Mouse (Mus musculus): ENCODE measurements around the gene Pacs1. TPM values are rescaled to one million over a fixed set of nuclear protein-coding genes. Genes with fewer than 3 reads are reported as not detected.
A peak's percentile ranks its signal among the peaks of the same experiment; 100 is the strongest.
"Not testable (repeated sequence)": the region's sequence is repeated elsewhere in the genome, so short reads cannot be mapped to it uniquely, and the experiment has no call there.

The Pacs1 gene
- total RNA-seq, 2 experiments from 2014 or later = 5.2 to 8.5 TPM

DNA sequence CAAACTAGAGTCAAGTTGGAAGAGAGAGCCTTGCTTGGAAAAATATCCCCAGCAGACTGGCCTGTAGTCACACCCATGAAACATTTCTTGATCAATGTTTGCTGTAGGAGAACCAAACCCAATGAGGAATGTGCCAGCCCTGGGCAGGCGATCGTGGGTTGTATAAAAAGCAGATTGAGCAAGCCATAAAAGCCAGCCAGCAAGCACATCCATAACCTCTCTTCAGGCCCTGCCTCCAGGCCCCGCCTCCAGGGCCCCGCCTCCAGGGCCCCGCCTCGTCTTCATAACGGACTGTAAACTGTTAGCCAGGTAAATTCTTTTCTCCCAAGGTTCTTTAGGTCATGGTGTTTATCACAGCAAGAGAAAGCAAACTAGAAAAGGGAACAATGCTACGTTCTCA, 5.5 kb upstream of the Pacs1 start:
- intact Hi-C loops (cut with DNase I) = no loop called here
- Histone ChIP-seq H3K27ac (no peak overlapping the region), H3K4me3 (no peak overlapping the region)
- no peak for TF ChIP-seq CTCF (IDR thresholded peaks at IDR 0.05)
- DNase-seq = peak; percentile 42

- Histone ChIP-seq H3K27ac (no peak overlapping the region), H3K4me3 (no peak overlapping the region)
- peak; percentile 31; the same call in 1 of the 2 replicates for TF ChIP-seq CTCF (IDR thresholded peaks at IDR 0.05)
- no peak for DNase-seq
- intact Hi-C loops (cut with DNase I) = no loop called here
Measured at GRCm38 (mm10) chr19:5277140-5277539, 4.2 kb upstream of the Pacs1 start.

GRCm38 (mm10) chr19:5276531-5276930, 3.6 kb upstream of the Pacs1 start:
- intact Hi-C loops (cut with DNase I) = no loop called here
- Histone ChIP-seq H3K27ac (no peak overlapping the region), H3K4me3 (no peak overlapping the region)
- no peak for DNase-seq
- TF ChIP-seq CTCF (IDR thresholded peaks at IDR 0.05) = no peak; the same call in 1 of the 2 replicates

GRCm38 (mm10) chr19:5275736-5276135, 2.8 kb upstream of the Pacs1 start:
- Histone ChIP-seq H3K27ac (no peak overlapping the region), H3K4me3 (no peak overlapping the region)
- intact Hi-C loops (cut with DNase I) = no loop called here
- no peak for DNase-seq
- TF ChIP-seq CTCF (IDR thresholded peaks at IDR 0.05) = no peak

- intact Hi-C loops (cut with DNase I) = loop anchor here (5.0 kb wide), 1 partner anchor 77 kb away; no protein-coding TSS in a partner anchor
- no peak for TF ChIP-seq CTCF (IDR thresholded peaks at IDR 0.05)
- no peak for DNase-seq
- peak overlapping the region; percentile 93 for H3K27ac ChIP-seq
- H3K4me3 ChIP-seq = no peak overlapping the region
Measured at GRCm38 (mm10) chr19:5274641-5275040, 1.7 kb upstream of the Pacs1 start.

DNA sequence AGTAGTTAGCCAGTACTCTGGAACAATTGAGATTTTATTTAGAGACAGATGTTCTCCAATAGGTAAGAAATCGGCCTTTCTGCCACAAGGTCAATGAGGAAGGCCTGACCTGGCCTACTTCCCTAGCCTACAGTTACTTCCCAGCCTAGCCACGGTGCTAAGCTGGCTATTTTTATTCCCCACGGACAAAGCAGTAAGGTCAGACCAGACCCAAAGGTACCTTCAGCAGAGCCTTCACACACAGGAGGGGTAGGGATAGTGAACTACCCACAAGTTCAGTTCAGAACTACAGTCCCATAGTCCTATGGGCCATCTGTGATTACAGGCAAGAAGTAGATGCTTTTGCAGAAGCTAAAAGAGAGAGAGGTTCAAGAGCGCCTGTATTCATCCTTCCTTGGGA, 997 bp upstream of the Pacs1 start:
- Histone ChIP-seq H3K27ac (peak overlapping the region; percentile 93), H3K4me3 (peak overlapping the region; percentile 99)
- intact Hi-C loops (cut with DNase I) = loop anchor here (5.0 kb wide), 1 partner anchor 77 kb away; no protein-coding TSS in a partner anchor
- TF ChIP-seq CTCF (IDR thresholded peaks at IDR 0.05) = no peak
- DNase-seq = peak; percentile 24

- DNase-seq = peak; percentile 63
- intact Hi-C loops (cut with DNase I) = loop anchor here (5.0 kb wide), 1 partner anchor 75 kb away; no protein-coding TSS in a partner anchor
Measured at GRCm38 (mm10) chr19:5272326-5272795, 558 bp downstream of the Pacs1 start.

GRCm38 (mm10) chr19:5271430-5271829, 1.5 kb downstream of the Pacs1 start:
- intact Hi-C loops (cut with DNase I) = loop anchor here (5.0 kb wide), 1 partner anchor 74 kb away; no protein-coding TSS in a partner anchor
- Histone ChIP-seq H3K27ac (no peak overlapping the region), H3K4me3 (peak overlapping the region; percentile 99)
- DNase-seq = no peak
- TF ChIP-seq CTCF (IDR thresholded peaks at IDR 0.05) = no peak

More at GRCm38 (mm10) chr19:5272326-5272795, 558 bp downstream of the Pacs1 start:
- peak overlapping the region; percentile 99 for H3K4me3 ChIP-seq
- H3K27ac ChIP-seq = peak overlapping the region; percentile 93
- TF ChIP-seq CTCF (IDR thresholded peaks at IDR 0.05) = no peak

DNA sequence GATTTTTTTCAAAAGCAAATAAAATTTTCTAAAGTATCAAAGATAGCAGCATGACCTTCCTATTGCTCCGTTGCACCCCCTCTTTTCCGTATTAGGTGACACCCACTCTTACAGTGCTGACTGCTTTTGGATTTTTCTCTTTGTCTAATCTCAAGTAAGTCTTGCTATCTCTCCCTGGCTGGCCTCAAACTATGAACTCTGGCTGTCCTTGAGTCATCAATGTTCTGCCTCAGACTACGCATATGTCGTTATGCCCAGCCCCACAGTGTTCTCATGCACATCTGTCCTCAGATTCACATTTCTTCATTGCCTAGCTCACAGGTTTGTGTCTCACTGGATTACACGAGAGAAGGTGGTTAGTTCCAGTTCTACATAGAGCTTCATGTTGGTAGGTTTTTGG, 3.5 kb downstream of the Pacs1 start:
- intact Hi-C loops (cut with DNase I) = no loop called here
- TF ChIP-seq CTCF (IDR thresholded peaks at IDR 0.05) = no peak
- Histone ChIP-seq H3K27ac (no peak overlapping the region), H3K4me3 (no peak overlapping the region)
- DNase-seq = no peak

DNA sequence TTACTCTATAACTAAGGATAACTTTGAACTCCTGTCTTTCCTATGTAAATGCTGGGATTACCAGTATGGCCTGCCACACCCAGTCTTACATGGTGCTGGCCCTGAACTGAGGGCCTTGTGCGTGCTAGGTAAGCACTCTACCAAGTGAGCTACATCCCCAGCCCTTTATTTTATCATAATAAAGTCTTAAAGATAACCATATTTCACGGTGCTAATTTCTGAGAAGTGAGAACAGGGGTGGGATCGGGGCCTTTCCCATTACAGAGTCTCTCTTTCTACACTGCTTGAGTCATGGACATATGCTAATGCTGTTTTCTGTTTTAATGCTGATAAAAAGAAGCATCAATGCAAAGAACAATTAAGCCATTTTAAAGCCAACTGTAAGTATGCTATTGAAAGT, 4.0 kb downstream of the Pacs1 start:
- intact Hi-C loops (cut with DNase I) = no loop called here
- Histone ChIP-seq H3K27ac (no peak overlapping the region), H3K4me3 (no peak overlapping the region)
- no peak for TF ChIP-seq CTCF (IDR thresholded peaks at IDR 0.05)
- no peak for DNase-seq

DNA sequence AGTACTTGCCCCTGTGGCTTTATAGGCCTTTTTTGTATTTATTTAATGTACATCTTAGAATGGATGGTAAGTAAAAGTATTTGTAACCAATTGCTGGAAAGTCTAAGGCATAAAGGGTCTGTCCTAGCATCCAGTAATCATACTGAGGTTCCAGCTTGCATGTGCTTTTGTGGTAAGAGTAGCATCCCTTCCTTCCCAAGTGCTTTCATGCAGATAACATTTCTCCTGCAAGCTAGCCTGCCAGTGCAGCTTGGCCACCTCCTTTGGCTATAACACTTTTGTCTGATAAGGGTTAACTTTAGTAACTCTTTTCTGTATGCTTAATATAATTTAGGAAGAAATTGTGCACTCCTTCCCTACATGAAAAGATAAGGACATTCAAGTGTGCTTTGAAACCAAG, 4.9 kb downstream of the Pacs1 start:
- DNase-seq = no peak
- intact Hi-C loops (cut with DNase I) = no loop called here
- no peak for TF ChIP-seq CTCF (IDR thresholded peaks at IDR 0.05)
- H3K4me3 ChIP-seq = no peak overlapping the region
- no peak overlapping the region for H3K27ac ChIP-seq

GRCm38 (mm10) chr19:5267015-5267414, 5.9 kb downstream of the Pacs1 start:
- no peak for TF ChIP-seq CTCF (IDR thresholded peaks at IDR 0.05)
- no peak overlapping the region for H3K27ac ChIP-seq
- no peak for DNase-seq
- no peak overlapping the region for H3K4me3 ChIP-seq
- intact Hi-C loops (cut with DNase I) = no loop called here

GRCm38 (mm10) chr19:5257140-5257539, 15.8 kb downstream of the Pacs1 start:
- Histone ChIP-seq H3K27ac (no peak overlapping the region), H3K4me3 (no peak overlapping the region)
- intact Hi-C loops (cut with DNase I) = no loop called here
- DNase-seq = no peak
- TF ChIP-seq CTCF (IDR thresholded peaks at IDR 0.05) = no peak

GRCm38 (mm10) chr19:5236981-5237380, 35.9 kb downstream of the Pacs1 start:
- not testable (repeated sequence) for H3K4me3 ChIP-seq
- intact Hi-C loops (cut with DNase I) = loop anchor here (1.0 kb wide), 1 partner anchor 15 kb away; no protein-coding TSS in a partner anchor

More at GRCm38 (mm10) chr19:5236981-5237380, 35.9 kb downstream of the Pacs1 start:
- DNase-seq, H3K27ac ChIP-seq: not testable (repeated sequence)
